16 mouse cellular contexts compared by ENCODE assay signal in genomic region chr19:48544294-48544693, GRCm38 (mm10).
"Had no signal": no experiment of that assay in that cellular context is flagged by ENCODE, and none has a peak within 500 bp of the region (broad histone marks: within the 10 kb centered on the region; RNA-seq: fewer than 3 reads in every experiment).

No protein-coding gene starts in this region.

- H3K9ac ChIP-seq: neural tube, embryonic 13.5 days; neural tube, embryonic 15.5 days; stomach, embryonic 15.5 days had no signal

- H3K9me3 ChIP-seq: neural tube, embryonic 13.5 days; neural tube, embryonic 15.5 days; stomach, embryonic 15.5 days had no signal

- H3K4me2 ChIP-seq: neural tube, embryonic 13.5 days; neural tube, embryonic 15.5 days; stomach, embryonic 15.5 days had no signal

- H3K4me1 ChIP-seq: stomach, embryonic 15.5 days had no signal

- H3K27me3 ChIP-seq: neural tube, embryonic 13.5 days; neural tube, embryonic 15.5 days; stomach, embryonic 15.5 days had no signal

- H3K27ac ChIP-seq: neural tube, embryonic 13.5 days; neural tube, embryonic 15.5 days; stomach, embryonic 15.5 days; stomach, postnatal 0 days had no signal

- H3K4me3 ChIP-seq: neural tube, embryonic 13.5 days; neural tube, embryonic 15.5 days; stomach, embryonic 15.5 days had no signal

- DNase-seq: retina, postnatal 1 day; right cerebral cortex, adult 18-20 months; right cerebral cortex, postnatal 14 days; right cerebral cortex, postnatal 25 days; right cerebral cortex, postnatal 4 days; spleen, adult 18-20 months; thymus, adult 18-20 months; thymus, adult 2 months; thymus, postnatal 14 days; thymus, postnatal 25 days; thymus, postnatal 36 days; thymus, postnatal 4 days had no signal

- H3K36me3 ChIP-seq: neural tube, embryonic 13.5 days; neural tube, embryonic 15.5 days; stomach, embryonic 15.5 days had no signal
